Mouse (Mus musculus): Measurements from ENCODE around the gene Mycbp. TPM values are rescaled to one million over a fixed set of nuclear protein-coding genes. Genes with fewer than 3 reads are reported as not detected.
A peak's percentile ranks its signal among the peaks of the same experiment; 100 is the strongest.
"Not testable (repeated sequence)": the region's sequence is repeated elsewhere in the genome, so short reads cannot be mapped to it uniquely, and the experiment has no call there.

Mycbp gene
- total RNA-seq, 2 experiments from 2014 or later = 27.0 to 30.2 TPM

- no peak for ATAC-seq (replicated peaks; ENCODE audit: low FRiP score, low TSS enrichment, poor library complexity, severe bottlenecking)
These were observed 31.4 kb downstream of the Mycbp start for GRCm38 (mm10) chr4:123936059-123936458.

GRCm38 (mm10) chr4:123939838-123940237 lies 35.2 kb downstream of the Mycbp start:
- peak; percentile 78 for ATAC-seq (replicated peaks; ENCODE audit: low FRiP score, low TSS enrichment, poor library complexity, severe bottlenecking)

GRCm38 (mm10) chr4:123940878-123941277 lies 36.2 kb downstream of the Mycbp start:
- not testable (repeated sequence) for ATAC-seq (replicated peaks; ENCODE audit: low FRiP score, low TSS enrichment, poor library complexity, severe bottlenecking)

GRCm38 (mm10) chr4:123946701-123947100 lies 42.1 kb downstream of the Mycbp start:
- ATAC-seq (replicated peaks; ENCODE audit: low FRiP score, low TSS enrichment, poor library complexity, severe bottlenecking) = no peak

- no peak for ATAC-seq (replicated peaks; ENCODE audit: low FRiP score, low TSS enrichment, poor library complexity, severe bottlenecking)
These were observed 42.5 kb downstream of the Mycbp start for GRCm38 (mm10) chr4:123947149-123947548.

- no peak for ATAC-seq (replicated peaks; ENCODE audit: low FRiP score, low TSS enrichment, poor library complexity, severe bottlenecking)
These were observed 44.3 kb downstream of the Mycbp start for GRCm38 (mm10) chr4:123948901-123949300.

GRCm38 (mm10) chr4:123949649-123950048 lies 45.0 kb downstream of the Mycbp start:
- no peak for ATAC-seq (replicated peaks; ENCODE audit: low FRiP score, low TSS enrichment, poor library complexity, severe bottlenecking)

- no peak for ATAC-seq (replicated peaks; ENCODE audit: low FRiP score, low TSS enrichment, poor library complexity, severe bottlenecking)
These were observed 47.4 kb downstream of the Mycbp start for GRCm38 (mm10) chr4:123952059-123952458.

GRCm38 (mm10) chr4:123956703-123957491 lies 52.3 kb downstream of the Mycbp start:
- ATAC-seq (replicated peaks; ENCODE audit: low FRiP score, low TSS enrichment, poor library complexity, severe bottlenecking) = peak; percentile 91

GRCm38 (mm10) chr4:123957492-123957808 lies 52.8 kb downstream of the Mycbp start:
- peak; percentile 26; the same call in 1 of the 2 replicates for ATAC-seq (replicated peaks; ENCODE audit: low FRiP score, low TSS enrichment, poor library complexity, severe bottlenecking)

- no peak for ATAC-seq (replicated peaks; ENCODE audit: low FRiP score, low TSS enrichment, poor library complexity, severe bottlenecking)
These were observed 53.3 kb downstream of the Mycbp start for GRCm38 (mm10) chr4:123957891-123958290.

GRCm38 (mm10) chr4:123960955-123961354 lies 56.3 kb downstream of the Mycbp start:
- no peak for ATAC-seq (replicated peaks; ENCODE audit: low FRiP score, low TSS enrichment, poor library complexity, severe bottlenecking)

Other genes starting within 250 kb of the Mycbp start
- 101 and 139 TPM in 2 replicates for gene Macf1, start 220.5 kb upstream of the Mycbp start, total RNA-seq (2014; fragmentation: Nextera tagmentation)
- gene Macf1, start 220.5 kb upstream of the Mycbp start, total RNA-seq (2017) = 111 and 173 TPM in 2 replicates
- 163 and 168 TPM in 2 replicates for gene Ndufs5, start 186.6 kb upstream of the Mycbp start, total RNA-seq (2014; fragmentation: Nextera tagmentation)
- 121 and 189 TPM in 2 replicates for gene Ndufs5, start 186.6 kb upstream of the Mycbp start, total RNA-seq (2017)
- gene Akirin1, start 154.5 kb upstream of the Mycbp start, total RNA-seq (2014; fragmentation: Nextera tagmentation) = 27.4 and 34.6 TPM in 2 replicates
- gene Akirin1, start 154.5 kb upstream of the Mycbp start, total RNA-seq (2017) = 16.7 and 20.1 TPM in 2 replicates
- not detected in 2 replicates for gene Rhbdl2, start 117.0 kb upstream of the Mycbp start, total RNA-seq (2014; fragmentation: Nextera tagmentation)
- gene Rhbdl2, start 117.0 kb upstream of the Mycbp start, total RNA-seq (2017) = not detected in 2 replicates
- gene 4933427I04Rik, start 45.2 kb upstream of the Mycbp start, total RNA-seq (2014; fragmentation: Nextera tagmentation) = not detected in 2 replicates
- not detected in 2 replicates for gene 4933427I04Rik, start 45.2 kb upstream of the Mycbp start, total RNA-seq (2017)
- 28.4 and 45.4 TPM in 2 replicates for gene Rragc, start 12.6 kb downstream of the Mycbp start, total RNA-seq (2014; fragmentation: Nextera tagmentation)
- gene Rragc, start 12.6 kb downstream of the Mycbp start, total RNA-seq (2017) = 21.4 and 55.9 TPM in 2 replicates
- gene 4930535I16Rik, start 13.2 kb downstream of the Mycbp start, total RNA-seq (2014; fragmentation: Nextera tagmentation) = not detected in 2 replicates
- not detected in 2 replicates for gene 4930535I16Rik, start 13.2 kb downstream of the Mycbp start, total RNA-seq (2017)